Mouse (Mus musculus) A20 (cell line): ENCODE results near the gene Sh2d4b.
A peak's percentile ranks its signal among the peaks of the same experiment; 100 is the strongest.

Experiments
- DNase-seq: peaks from one replicate; pipeline ENCODE4 v3.0.0-alpha.2; 2011; ENCODE audit warnings: low read depth, low spot score

The Sh2d4b gene

DNA sequence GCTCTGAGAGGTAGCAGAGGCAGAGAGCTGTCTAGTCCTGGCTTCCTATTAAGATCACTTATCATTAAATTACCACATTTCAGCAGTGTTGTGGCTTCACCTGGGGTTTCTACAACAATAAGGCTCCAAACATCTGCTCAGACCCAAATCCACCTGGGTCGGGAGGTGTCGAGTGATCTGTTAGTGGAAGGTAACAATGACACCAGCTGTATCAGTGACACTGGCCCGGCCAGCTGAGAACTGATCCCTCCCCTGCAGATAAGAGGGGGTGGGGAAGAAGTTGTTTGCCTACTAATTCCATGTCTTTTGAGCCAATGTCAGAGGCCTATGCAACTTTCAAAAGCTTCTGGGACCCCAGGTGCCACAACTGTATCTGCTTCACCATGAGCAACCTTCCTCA lies at the start of gene Sh2d4b:
Gene Sh2d4b, minus strand, starts transcription at position 71 of the 400 bp plus-strand sequence.
- DNase-seq: no peak

DNA sequence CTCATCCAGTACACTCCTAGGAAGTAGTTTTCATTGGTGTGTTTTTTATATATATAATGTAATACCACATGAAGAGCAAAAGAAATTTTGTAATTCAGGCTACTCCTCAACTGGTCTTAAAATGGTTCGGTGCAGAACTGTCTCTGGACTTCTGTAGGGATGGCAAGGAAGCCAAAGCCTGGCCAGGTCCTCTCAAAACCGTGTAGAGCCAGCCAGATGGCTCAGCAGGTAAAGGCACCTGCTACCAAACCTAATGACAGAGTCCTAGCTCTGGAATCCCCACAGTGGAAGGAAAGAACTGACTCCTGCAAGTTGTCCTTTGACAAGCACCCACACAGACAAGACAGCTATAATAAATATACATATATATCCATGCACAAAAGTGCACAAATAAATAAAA lies 49.4 kb upstream of the Sh2d4b start:
- no peak for DNase-seq

GRCm38 (mm10) chr14:40938380-40938987 lies 45.4 kb upstream of the Sh2d4b start:
- DNase-seq: no peak

DNA sequence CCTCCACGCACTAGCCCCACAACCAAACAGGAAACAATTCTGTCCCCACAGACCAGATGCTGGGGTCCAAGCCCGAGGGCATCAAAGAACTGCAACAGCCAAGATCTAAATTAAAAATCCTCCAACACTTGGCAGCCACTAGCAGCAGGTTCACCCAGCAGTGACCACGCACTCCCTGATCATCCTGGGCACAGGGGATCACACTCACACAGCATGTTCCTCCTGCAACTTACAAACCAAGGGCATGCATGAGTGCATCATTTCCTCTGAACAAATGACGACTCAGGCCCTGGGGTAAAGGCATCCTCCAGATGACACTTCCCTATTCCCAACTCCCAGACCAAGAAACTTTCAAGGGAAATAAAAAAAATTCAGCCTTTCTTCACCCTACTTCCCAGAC lies 44.0 kb upstream of the Sh2d4b start:
- peak; percentile 38 for DNase-seq

GRCm38 (mm10) chr14:40935481-40935880 lies 42.4 kb upstream of the Sh2d4b start:
- no peak for DNase-seq

GRCm38 (mm10) chr14:40935054-40935453 lies 42.0 kb upstream of the Sh2d4b start:
- no peak for DNase-seq

GRCm38 (mm10) chr14:40933328-40933727 lies 40.3 kb upstream of the Sh2d4b start:
- peak; percentile 69 for DNase-seq

- DNase-seq: no peak
Measured at GRCm38 (mm10) chr14:40932225-40932624, 39.2 kb upstream of the Sh2d4b start.

- no peak for DNase-seq
Measured at GRCm38 (mm10) chr14:40931115-40931829, 38.2 kb upstream of the Sh2d4b start.

- no peak for DNase-seq
Measured at GRCm38 (mm10) chr14:40929943-40930342, 36.9 kb upstream of the Sh2d4b start.

DNA sequence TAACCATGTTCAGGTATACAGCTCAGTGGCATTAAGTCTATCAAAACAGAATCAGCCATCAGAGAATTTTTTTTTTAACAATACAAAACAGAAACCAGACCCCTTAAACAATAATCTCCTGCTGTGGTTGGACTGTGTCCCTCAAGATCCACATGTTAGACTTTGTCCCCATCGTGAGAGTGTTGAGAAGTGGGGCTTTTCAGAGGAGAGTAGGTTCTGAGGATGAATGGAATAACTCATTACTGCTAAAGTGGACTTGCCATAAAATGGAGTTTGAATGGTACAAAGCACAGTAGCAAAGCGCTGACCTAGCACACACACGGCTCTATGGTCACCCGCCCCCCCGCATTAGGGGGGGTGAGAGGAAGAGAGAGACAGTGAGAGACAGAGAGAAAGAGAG lies 35.8 kb upstream of the Sh2d4b start:
- DNase-seq: no peak

DNA sequence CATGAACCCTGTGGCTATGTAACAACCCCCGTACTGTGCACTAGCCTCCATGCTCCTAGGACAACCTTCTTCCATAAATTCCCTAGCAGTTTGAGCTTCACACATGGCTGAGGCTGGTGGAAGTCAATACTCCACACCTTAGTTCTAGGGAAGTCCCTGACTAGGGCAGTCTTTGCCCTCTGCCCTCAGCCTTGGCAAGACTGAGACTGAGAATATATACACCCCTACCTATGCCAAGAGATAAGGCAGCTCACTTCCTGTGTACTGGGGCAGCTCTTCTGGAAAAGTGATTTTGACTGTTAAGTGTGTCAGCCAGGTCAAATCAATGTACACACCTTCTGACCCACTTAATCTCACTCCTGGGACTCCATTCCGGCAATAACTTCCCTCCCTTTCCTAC lies 34.0 kb upstream of the Sh2d4b start:
- no peak for DNase-seq

DNA sequence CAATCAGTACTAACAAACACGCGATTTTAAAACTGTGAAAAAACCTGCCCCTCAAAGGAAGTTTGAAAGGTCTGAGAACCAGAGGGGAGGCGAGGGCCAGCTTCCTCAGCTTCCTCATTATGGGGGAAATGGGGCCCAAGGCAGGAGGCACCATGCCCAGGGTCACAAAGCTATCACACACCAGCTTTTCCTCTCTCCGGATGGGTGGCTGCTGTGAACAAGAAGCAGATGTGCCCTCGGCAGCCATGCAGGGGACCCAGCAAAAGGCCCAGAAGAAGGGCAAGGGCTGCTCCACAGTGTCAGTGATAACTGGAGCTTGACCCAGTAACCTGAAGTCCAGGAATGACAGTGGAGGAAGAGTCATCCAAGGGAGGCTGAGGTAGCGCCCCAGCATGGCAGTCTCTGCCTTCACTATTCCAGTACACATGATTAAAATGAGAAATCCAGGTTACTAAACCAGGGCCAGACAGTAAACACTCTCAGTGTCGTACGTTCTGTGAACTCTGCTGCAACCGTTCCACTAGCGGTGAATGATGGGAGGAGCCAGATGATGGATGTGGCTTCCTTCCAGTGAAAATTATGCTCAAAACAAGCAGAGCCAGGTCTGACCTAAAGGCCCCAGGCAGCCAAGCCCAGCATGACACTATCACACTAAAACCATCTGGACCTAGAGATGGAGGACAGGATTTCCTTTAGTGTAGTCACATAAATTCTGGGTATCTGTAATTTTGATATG lies 31.5 kb upstream of the Sh2d4b start:
- no peak for DNase-seq

DNA sequence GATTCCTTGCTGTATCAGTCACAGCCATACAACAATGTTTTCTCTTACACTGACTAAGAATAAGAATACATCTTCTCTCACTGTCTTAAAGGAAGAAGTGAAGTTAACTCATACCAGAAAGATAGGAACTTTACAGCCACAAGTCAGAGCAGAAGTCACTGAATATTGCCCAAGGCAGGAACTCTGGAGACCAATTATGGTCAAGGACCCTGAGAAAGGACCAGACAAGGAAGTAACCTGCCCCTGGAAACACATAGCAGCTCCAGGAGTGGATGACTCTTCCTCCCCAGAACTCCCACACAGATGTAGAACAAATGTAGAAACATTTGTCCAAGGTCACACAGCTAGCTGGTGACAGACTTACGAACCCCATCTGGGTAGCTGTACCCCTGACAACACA lies 28.2 kb upstream of the Sh2d4b start:
- DNase-seq: no peak

DNA sequence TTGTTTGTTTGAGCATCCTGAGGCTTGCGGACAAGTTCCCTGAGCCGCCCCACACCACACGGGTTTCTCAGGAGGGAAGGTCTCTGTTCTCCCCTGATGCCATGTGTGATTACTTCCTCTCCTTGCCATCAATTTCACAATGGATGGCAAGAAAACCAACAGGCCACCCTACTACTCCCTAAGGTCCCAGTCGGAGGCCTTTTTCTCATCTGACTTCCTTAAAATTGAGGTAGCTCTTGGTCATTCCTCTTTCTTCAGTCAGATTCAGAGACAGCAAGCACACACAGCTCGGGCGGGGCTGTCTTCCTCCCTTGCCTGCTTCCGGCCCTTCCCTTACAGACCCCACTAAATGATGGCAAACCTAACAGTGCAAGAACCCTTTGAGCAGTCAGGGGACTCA lies 26.5 kb upstream of the Sh2d4b start:
- no peak for DNase-seq

- no peak for DNase-seq
Measured at GRCm38 (mm10) chr14:40918477-40918876, 25.4 kb upstream of the Sh2d4b start.

DNA sequence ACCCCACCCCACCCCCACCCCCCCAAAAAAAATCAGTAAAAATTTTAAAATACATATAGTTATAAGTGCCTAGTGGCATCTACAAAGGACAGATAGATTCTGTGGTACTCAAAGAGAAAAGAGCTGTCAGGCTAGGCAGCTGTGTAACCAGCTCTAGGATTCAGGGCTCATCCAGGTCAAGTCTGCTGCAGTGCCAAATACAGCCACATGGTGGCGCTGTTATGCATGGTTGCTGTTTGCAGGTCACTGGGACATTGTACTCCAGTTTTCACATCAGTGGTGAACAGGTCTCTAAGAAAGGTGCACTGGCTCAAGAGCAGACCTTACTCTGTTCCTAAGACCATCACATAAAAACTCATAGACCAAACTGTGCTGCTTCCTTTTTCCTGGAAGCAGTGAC lies 24.6 kb upstream of the Sh2d4b start:
- DNase-seq: peak; percentile 78

DNA sequence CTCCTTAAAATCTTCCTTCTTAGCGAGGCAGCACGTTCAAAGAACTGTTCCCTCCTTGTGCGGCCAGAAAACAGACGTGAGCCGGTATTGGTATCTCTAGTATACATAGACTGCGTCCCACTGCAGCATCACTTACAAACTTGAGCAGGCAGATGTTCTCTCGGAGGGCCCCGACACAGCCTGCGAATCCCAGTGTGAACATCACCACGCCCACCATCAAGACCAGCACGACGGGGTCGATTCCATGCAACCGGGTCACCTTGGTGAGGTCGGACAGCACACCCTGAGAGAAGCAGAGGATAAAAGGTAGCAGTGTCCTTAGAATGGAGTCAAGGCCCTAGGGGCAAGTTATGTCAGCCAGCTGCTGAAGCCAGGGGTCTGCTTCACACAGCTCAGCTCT lies 23.6 kb upstream of the Sh2d4b start:
- DNase-seq: no peak

- no peak for DNase-seq
Measured at GRCm38 (mm10) chr14:40915838-40916237, 22.8 kb upstream of the Sh2d4b start.

DNA sequence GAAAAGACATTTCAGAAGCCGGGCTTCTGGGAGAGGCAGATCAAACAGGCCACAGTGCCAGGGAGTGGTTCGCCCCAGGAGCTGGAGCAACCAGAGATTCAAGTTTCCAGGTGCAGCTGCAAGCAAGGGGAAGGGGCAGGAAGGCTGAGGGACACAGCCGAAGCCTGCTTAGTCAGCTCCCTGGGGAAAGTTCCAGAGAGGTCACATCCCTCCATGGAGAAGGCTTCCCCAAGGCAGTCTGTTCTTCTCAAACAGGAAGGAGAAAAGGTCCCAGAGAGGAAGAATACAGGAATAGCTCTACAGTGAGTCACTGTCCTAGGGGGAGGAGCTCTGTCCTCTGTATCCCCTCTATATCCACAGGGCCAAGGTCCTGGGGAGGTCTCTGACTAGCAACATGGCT lies 21.6 kb upstream of the Sh2d4b start:
- no peak for DNase-seq

GRCm38 (mm10) chr14:40913709-40914108 lies 20.6 kb upstream of the Sh2d4b start:
- DNase-seq: no peak

GRCm38 (mm10) chr14:40911529-40911928 lies 18.5 kb upstream of the Sh2d4b start:
- DNase-seq: no peak

DNA sequence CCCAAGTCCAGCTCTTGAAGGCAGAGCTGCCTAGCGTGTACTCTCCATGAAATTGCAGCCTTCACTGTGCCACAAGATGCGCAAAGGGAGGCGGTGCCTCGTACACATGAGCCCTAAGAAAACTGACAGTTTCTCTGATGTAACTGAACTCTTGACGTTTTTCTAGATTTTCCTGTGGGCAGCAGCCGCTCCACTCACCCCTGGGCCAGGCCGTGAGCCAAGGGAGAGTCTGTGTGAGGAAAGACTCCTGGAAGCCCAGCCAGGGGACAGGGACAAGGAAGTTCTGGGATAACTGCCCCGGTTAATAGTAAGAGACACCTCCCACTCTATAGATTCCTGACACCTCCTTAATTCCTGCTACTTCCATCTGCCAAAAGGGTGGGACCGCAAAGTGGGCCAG lies 15.7 kb upstream of the Sh2d4b start:
- DNase-seq: no peak
